Mouse (Mus musculus) limb, embryonic 15.5 days (tissue): ENCODE measurements at regions not wholly inside any gene's neighbourhood (a gene's known extent, or its start where the extent isn't known, plus 50 kb on each side); places are given as distances from the start of the nearest gene placed in this dataset. TPM values are rescaled to one million over a fixed set of nuclear protein-coding genes. Genes with fewer than 3 reads are reported as not detected.
"Not testable (repeated sequence)": the region's sequence is repeated elsewhere in the genome, so short reads cannot be mapped to it uniquely, and the experiment has no call there.

Experiments
- ATAC-seq: fragments of 200-750 bp; cut with Nextera tagmentation; 2 replicates; pipeline ENCODE4 v1.8.0; 2017; ENCODE audit warnings: low read depth, moderate TSS enrichment; ENCODE audit not compliant: insufficient number of reproducible peaks, low FRiP score, low TSS enrichment
- H3K27ac ChIP-seq: fragments of 300-500 bp; sonication (generic); 2 replicates; pipeline ENCODE4 v1.5.1; 2015; ENCODE audit warnings: moderate library complexity, mild to moderate bottlenecking, inconsistent platforms
- H3K27me3 ChIP-seq: fragments of 300-500 bp; sonication (generic); 2 replicates; pipeline ENCODE4 v1.6.1; 2015; ENCODE audit warnings: inconsistent platforms
- H3K36me3 ChIP-seq: fragments of 300-500 bp; sonication (generic); 2 replicates; pipeline ENCODE4 v1.6.1; 2015; ENCODE audit warnings: inconsistent platforms
- H3K4me1 ChIP-seq: fragments of 300-500 bp; sonication (generic); 2 replicates; pipeline ENCODE4 v1.6.1; 2015; ENCODE audit warnings: inconsistent platforms
- H3K4me2 ChIP-seq: fragments of 300-500 bp; sonication (generic); 2 replicates; pipeline ENCODE4 v1.6.1; 2015; ENCODE audit warnings: mild to moderate bottlenecking, inconsistent platforms
- H3K4me3 ChIP-seq: fragments of 300-500 bp; sonication (generic); 2 replicates; pipeline ENCODE4 v1.5.1; 2015; ENCODE audit warnings: mild to moderate bottlenecking, inconsistent platforms
- H3K9ac ChIP-seq: fragments of 300-500 bp; sonication (generic); 2 replicates; pipeline ENCODE4 v1.6.1; 2015; ENCODE audit warnings: inconsistent platforms
- H3K9me3 ChIP-seq: fragments of 300-500 bp; sonication (generic); 2 replicates; pipeline ENCODE4 v1.6.1; 2016; ENCODE audit warnings: inconsistent platforms
- WGBS: fragments of 180-500 bp; shearing (Covaris S2); methylation state at CpG from one replicate; pipeline ENCODE4 v1.1.7; 2015; 5-methylcytosine and 5-hydroxymethylcytosine counted together
- microRNA-seq: library from miRNA; unstranded; fragments of <30 nt; microRNA quantifications from one replicate; pipeline ENCODE4, GENCODE M21; 2016

- Histone ChIP-seq H3K9me3 (no peaks in the 10 kb centered on the region), H3K9ac (no peak overlapping the region), H3K4me3 (no peak overlapping the region), H3K27me3 (no peaks in the 10 kb centered on the region), H3K36me3 (no peaks in the 10 kb centered on the region), H3K4me2 (no peak overlapping the region), H3K4me1 (no peaks in the 10 kb centered on the region), H3K27ac (no peak overlapping the region)
- ATAC-seq = no peak
Observed at GRCm38 (mm10) chr12:15011091-15011490, 805.6 kb downstream of the Trib2 start.

- not testable (repeated sequence) for H3K4me1 ChIP-seq, H3K9me3 ChIP-seq, H3K27me3 ChIP-seq, H3K4me2 ChIP-seq, ATAC-seq, H3K9ac ChIP-seq, H3K27ac ChIP-seq, H3K4me3 ChIP-seq, H3K36me3 ChIP-seq
- WGBS = 43% methylated on average over 1 of the region's 1 CpGs
Observed at GRCm38 (mm10) chr12:15002401-15002800, 814.3 kb downstream of the Trib2 start.

Small RNAs in the stretch of these regions (microRNA-seq; reads per million reads assigned to microRNA genes)
- gene Gm27682 = not detected
